Mouse (Mus musculus): ENCODE measurements around the gene Tnnc1.

Tnnc1 gene

DNA sequence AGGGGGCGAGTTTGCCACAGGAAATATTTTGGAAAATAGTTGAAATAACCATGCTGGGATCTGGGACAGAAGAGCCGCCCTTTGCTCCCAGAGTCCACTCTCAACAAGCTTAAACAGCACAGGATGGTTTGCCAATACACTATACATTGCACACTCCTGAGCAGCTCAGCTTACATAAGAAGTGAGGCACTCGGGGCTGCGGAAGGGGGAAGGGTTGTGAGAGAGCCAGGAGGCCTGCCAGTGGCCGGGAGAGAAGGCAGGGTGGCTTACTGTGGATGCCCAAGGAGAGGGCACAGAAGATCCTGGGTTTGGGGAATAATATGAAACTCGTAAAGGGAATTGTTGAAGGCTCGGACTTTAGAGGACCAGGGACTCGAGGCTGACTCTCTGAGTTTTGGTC, 5.8 kb downstream of the Tnnc1 start:
- no peak for DNase-seq (ENCODE audit: low read depth, low spot score)

DNA sequence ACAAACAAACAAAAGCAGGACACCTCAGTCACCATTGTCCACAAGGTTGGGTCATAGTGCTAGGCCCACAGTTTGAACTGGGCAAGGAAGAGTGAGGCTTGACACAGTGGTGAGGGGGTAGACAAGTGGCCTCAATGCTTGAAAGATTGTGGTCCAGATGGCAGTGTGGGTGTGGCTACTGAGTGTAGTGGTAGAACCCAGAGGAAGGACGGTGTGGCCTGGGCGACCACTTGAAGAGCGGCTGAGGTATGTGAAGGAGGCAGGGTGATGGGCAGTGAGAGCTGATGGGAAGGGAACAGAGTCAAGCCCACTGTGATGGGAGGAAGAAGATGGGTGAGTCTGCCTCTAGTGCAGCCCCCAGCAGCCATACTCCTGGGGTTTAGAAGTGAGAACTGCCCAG, 6.6 kb downstream of the Tnnc1 start:
- no peak for DNase-seq (ENCODE audit: low read depth, low spot score)

GRCm38 (mm10) chr14:31215157-31216002, 7.3 kb downstream of the Tnnc1 start:
- DNase-seq (ENCODE audit: low read depth, low spot score), result peak; percentile 73

DNA sequence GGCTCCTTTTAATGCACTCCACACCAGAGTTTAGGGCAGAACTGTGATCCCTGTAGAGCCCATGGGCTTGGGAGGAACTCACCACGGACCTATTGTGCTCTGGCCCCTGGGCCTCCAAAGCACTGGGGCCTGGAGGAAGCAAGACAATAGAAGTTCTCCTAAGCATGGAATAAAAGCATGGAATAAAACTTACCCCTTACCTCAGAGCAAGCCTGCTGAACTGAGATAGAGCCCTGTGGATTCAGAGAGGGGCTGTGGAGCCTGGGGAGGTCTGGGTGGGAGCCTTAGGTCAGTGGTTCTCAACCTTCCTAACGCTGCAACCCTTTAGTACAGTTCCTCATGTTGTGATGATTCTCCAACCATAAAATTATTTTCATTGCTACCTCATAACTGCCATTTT, 8.7 kb downstream of the Tnnc1 start, which contains the start of gene Nisch:
Nisch (minus strand) TSS at position 101 of the 400 bp plus-strand sequence.
- DNase-seq (ENCODE audit: low read depth, low spot score), result no peak

GRCm38 (mm10) chr14:31217666-31218065, 9.6 kb downstream of the Tnnc1 start, which contains the start of gene Sema3g:
Gene Sema3g, plus strand, starts transcription at chr14:31217860.
- peak; percentile 41 for DNase-seq (ENCODE audit: low read depth, low spot score)

DNA sequence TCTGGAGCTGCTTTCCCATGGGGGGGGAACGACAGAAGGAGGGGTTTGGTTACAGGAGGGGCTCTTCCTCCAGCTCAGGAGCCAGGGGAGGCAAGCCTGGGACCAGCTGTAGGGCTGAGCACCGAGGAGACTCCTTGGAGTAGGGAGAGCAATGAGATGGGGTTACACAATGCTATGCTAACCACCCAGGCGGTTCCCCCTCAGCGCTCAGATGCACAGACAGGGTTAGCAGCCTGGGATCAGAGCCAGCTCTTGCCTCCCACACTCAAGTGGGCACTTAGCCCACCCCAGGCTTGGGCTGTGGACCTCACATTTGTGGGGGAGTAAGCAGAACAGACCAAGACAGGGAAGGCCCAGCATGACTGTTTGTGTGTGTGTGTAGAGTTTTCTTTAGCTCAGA, 18.9 kb downstream of the Tnnc1 start:
- DNase-seq (ENCODE audit: low read depth, low spot score), result no peak

DNA sequence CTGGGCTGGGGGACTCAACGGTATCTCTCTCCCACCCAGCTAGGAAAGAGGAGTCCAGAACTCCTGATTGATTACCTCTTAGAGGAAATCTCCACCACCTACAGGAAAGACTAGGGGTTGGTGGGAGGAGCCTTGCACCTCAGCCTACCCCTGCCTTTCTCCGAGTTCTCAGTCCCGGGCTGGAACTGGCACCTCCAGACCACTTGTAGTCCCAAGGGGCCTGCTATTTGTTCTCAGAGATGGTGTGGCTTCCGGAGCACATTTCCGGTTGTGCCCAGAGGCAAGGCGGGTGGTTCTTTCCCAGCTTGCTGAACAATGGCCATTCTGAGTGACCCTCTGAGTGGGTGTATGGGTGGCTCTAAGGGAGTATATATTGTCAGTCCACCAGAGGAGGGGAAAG, 20.1 kb downstream of the Tnnc1 start:
- DNase-seq (ENCODE audit: low read depth, low spot score), result peak; percentile 58

GRCm38 (mm10) chr14:31230442-31230841, 22.3 kb downstream of the Tnnc1 start:
- no peak for DNase-seq (ENCODE audit: low read depth, low spot score)

DNA sequence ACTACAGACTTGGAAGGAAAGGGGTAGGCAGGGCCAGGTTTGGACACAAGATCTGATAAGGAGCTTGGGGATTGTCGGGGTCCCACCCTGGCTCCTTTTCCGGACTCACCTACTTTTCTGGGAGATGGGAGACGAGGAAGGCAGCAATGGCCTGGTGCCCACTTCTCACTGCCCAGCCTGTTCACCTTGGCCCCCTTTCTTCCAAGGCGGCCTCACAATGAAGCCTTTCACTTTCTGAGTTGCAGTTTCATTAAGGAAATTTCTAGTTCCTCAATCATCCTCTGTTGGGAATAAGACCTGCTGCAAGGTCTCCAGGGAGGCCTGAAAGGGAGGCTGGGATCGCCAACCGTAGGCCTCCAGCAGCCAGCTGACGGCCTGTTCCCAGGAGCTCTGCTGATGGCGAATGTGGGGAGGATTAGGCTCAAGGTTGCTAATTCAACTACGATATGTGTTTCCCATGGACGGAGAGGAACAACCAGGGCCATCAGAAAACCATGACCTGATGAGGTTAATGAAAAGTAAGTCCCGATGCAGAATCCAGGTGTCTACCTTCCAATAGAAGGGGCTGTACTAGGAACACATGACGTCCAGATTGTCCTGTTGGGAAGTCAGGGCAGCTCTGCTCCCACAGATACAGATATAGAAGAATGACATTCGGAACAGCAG, 24.4 kb downstream of the Tnnc1 start:
- DNase-seq (ENCODE audit: low read depth, low spot score), result no peak

GRCm38 (mm10) chr14:31233070-31233995, 25.2 kb downstream of the Tnnc1 start:
- no peak for DNase-seq (ENCODE audit: low read depth, low spot score)

DNA sequence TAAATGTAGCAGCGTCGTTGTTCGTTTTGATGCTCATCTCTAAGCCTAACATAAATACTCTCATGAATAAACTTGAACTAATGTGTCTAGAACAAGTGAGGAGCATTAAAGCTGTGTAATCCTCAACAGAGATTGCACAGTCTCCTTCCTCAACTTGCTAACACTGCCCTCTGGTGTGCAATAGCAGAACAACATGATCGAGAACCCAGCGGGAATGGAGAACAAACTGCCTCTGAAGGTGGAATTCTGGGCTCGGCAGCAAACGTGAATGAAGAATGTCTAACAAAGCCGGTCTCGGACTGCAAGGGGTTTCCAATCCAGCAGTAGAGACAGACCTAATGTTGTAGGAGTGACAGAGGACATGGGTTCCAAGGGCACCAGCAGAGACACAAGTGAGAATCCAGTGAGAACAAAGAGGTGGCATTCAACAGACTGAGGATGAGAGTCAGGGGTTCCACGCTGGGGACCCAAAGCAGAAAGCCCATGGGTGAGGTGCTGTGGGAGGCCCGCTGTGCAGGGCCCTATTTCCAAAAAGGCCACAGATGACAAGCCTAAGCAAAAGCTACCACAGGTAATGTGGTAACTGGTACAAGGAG, 26.0 kb downstream of the Tnnc1 start:
- peak; percentile 89 for DNase-seq (ENCODE audit: low read depth, low spot score)

DNA sequence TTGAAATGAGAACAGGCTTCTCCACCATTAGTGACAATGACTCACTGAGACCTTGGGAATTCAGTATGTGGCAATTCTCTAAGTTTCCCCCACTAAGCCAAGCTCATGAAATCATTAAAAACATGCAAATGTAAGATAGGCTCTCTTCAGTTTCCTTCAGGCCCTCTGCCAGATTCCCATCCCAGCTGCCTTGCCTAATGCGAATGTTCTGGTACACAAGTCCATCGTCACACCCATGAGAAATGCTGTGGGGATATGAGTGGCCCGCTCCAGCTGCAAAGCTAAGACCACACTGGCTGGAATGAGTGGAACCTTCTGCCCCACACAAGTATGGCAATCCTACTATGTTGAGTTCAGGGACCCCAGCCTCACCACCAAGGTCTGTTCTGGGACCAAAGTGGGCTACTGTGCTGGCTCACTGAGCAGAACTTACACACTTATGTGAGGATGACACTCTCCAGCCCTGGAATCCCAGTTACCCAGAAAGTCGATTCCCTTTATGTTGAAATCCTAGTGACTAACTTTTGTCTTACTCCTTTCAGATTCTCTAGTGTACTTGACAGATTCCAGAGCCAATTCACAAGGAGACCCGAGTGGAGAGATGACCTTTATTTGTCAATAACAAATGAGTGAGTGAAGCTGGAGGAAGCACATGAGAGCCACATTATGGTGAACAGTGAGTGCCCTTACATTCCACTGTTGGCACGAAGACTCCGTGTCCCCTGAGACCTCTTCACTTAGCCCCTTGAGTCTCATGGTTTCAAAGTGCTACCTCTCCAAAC, 29.2 kb downstream of the Tnnc1 start:
- DNase-seq (ENCODE audit: low read depth, low spot score), result no peak

- no peak for DNase-seq (ENCODE audit: low read depth, low spot score)
Measured at GRCm38 (mm10) chr14:31240528-31240927, 32.4 kb downstream of the Tnnc1 start.

DNA sequence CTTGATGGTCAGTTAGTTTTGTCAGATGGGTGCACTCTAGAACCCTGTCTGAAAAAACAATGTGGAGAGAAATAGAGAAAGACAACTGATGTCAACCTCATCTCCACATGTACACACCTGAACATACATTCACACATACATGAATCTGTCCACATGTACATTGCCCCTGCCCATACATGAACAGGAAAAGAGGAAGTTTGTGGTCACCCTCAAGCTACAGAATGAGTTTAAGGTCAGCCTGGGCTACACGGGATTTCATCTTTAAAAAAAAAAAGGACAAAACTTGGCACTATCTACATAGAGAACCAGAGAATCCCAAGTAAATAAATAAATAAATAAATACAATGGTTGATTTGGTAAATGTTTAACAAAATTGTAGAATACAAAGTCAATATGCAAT, 36.7 kb downstream of the Tnnc1 start:
- no peak for DNase-seq (ENCODE audit: low read depth, low spot score)

- DNase-seq (ENCODE audit: low read depth, low spot score), result no peak
Measured at GRCm38 (mm10) chr14:31245946-31246345, 37.8 kb downstream of the Tnnc1 start.

DNA sequence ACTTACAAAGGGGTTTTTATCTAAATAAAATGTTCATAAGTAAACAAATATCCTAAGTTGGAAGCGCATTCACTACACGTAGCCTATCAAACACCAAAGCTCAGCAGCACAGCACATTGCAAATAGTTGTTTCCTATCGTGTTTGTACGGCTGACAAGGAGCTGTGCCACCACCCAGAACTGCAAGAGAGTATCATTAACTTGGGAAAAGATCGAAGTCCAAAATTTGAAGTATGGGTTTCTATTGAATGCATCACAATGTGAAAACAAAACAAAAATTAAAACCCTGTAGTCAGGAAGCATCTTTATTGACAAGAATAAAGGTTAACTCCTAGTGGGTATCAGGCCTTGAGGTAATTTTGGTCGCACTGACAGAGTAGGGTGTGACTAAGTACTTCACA, 40.3 kb downstream of the Tnnc1 start:
- DNase-seq (ENCODE audit: low read depth, low spot score), result no peak

- peak; percentile 80 for DNase-seq (ENCODE audit: low read depth, low spot score)
Measured at GRCm38 (mm10) chr14:31250222-31251083, 42.3 kb downstream of the Tnnc1 start.

- peak; percentile 92 for DNase-seq (ENCODE audit: low read depth, low spot score)
Measured at GRCm38 (mm10) chr14:31251084-31251604, 43.0 kb downstream of the Tnnc1 start, which contains the start of the genes Phf7 and Bap1. Gene Phf7, minus strand, starts transcription at chr14:31251317. Gene Bap1, plus strand, starts transcription at chr14:31251450.

- no peak for DNase-seq (ENCODE audit: low read depth, low spot score)
Measured at GRCm38 (mm10) chr14:31251626-31252025, 43.5 kb downstream of the Tnnc1 start.
